Mouse (Mus musculus) heart, adult 2 months (tissue): ENCODE measurements around the gene Sdk2.

Source experiments
- CTCF ChIP-seq: fragments of 200-600 bp; IDR thresholded peaks from 2 replicates; pipeline ENCODE4 v1.8.1; 2022; ENCODE audit warnings: antibody characterized with exemption, mild to moderate bottlenecking, moderate library complexity
- POLR2A ChIP-seq: fragments of 200-500 bp; IDR thresholded peaks from 2 replicates; pipeline ENCODE4 v1.6.1; 2011; ENCODE audit warnings: mild to moderate bottlenecking, low read depth, low read length, control low read depth; ENCODE audit not compliant: insufficient read depth

- no peak for TF ChIP-seq CTCF
- TF ChIP-seq POLR2A: no peak
These were observed 85.8 kb downstream of the Sdk2 start for GRCm38 (mm10) chr11:113981088-113981487.
